Mouse (Mus musculus) hindbrain, embryonic 15.5 days (tissue): Measurements from ENCODE around the gene Olfr1254. TPM values are rescaled to one million over a fixed set of nuclear protein-coding genes. Genes with fewer than 3 reads are reported as not detected.

Experiments
- ATAC-seq: fragments of 200-750 bp; cut with Nextera tagmentation; 2 replicates; pipeline ENCODE4 v1.8.0; 2017; ENCODE audit warnings: low read depth, moderate number of reproducible peaks, moderate TSS enrichment; ENCODE audit not compliant: low FRiP score
- H3K27ac ChIP-seq: fragments of 300-500 bp; sonication (generic); replicated peaks from 2 replicates; pipeline ENCODE4 v1.5.1; 2015; ENCODE audit warnings: mild to moderate bottlenecking, inconsistent platforms
- H3K27me3 ChIP-seq: fragments of 300-500 bp; sonication (generic); 2 replicates; pipeline ENCODE4 v1.6.1; 2015; ENCODE audit warnings: control low read depth, inconsistent platforms
- H3K36me3 ChIP-seq: fragments of 300-500 bp; sonication (generic); 2 replicates; pipeline ENCODE4 v1.6.1; 2015; ENCODE audit warnings: control low read depth, inconsistent platforms
- H3K4me1 ChIP-seq: fragments of 300-500 bp; sonication (generic); replicated peaks from 2 replicates; pipeline ENCODE4 v1.6.1; 2015; ENCODE audit warnings: control low read depth, inconsistent platforms
- H3K4me2 ChIP-seq: fragments of 300-500 bp; sonication (generic); 2 replicates; pipeline ENCODE4 v1.6.1; 2015; ENCODE audit warnings: moderate library complexity, mild to moderate bottlenecking, inconsistent platforms
- H3K4me3 ChIP-seq: fragments of 300-500 bp; sonication (generic); 2 replicates; pipeline ENCODE4 v1.5.1; 2015; ENCODE audit warnings: mild to moderate bottlenecking, inconsistent platforms
- H3K9ac ChIP-seq: fragments of 300-500 bp; sonication (generic); 2 replicates; pipeline ENCODE4 v1.6.1; 2015; ENCODE audit warnings: inconsistent platforms
- H3K9me3 ChIP-seq: fragments of 300-500 bp; sonication (generic); 2 replicates; pipeline ENCODE4 v1.6.1; 2016; ENCODE audit warnings: control low read depth, inconsistent platforms
- WGBS: fragments of 180-500 bp; shearing (Covaris S2); methylation state at CpG from one replicate; pipeline ENCODE4 v1.1.7; 2015; 5-methylcytosine and 5-hydroxymethylcytosine counted together
- polyA plus RNA-seq: library from polyadenylated mRNA; unstranded; fragments of >200 nt; fragmentation: Nextera tagmentation; extraction: Ambion mirVana; gene quantifications from 2 replicates; pipeline ENCODE4 v1.2.1, GENCODE M21; 2015

The Olfr1254 gene
- not detected in 2 replicates for polyA plus RNA-seq

GRCm38 (mm10) chr2:89793519-89793918 lies at the start of gene Olfr1254:
TSS of gene Olfr1254 (minus strand) at chr2:89793619.
- no peak for ATAC-seq
- Histone ChIP-seq H3K36me3 (no peaks in the 10 kb centered on the region), H3K27ac (no peak within 1 kb of the TSS), H3K9ac (no peak within 1 kb of the TSS), H3K9me3 (no peaks in the 10 kb centered on the region), H3K4me1 (no peaks in the 10 kb centered on the region), H3K4me3 (no peak within 1 kb of the TSS), H3K4me2 (no peak within 1 kb of the TSS), H3K27me3 (no peaks in the 10 kb centered on the region)

GRCm38 (mm10) chr2:89841455-89841854 lies 48.0 kb upstream of the Olfr1254 start, which contains the start of gene Olfr1256:
TSS of gene Olfr1256 (minus strand) at chr2:89841555.
- no peak within 1 kb of the TSS for H3K4me2 ChIP-seq
- no peak within 1 kb of the TSS for H3K27ac ChIP-seq
- WGBS: 54% methylated on average over 2 of the region's 2 CpGs
- H3K36me3 ChIP-seq: no peaks in the 10 kb centered on the region
- no peak for ATAC-seq
- no peaks in the 10 kb centered on the region for H3K27me3 ChIP-seq
- H3K9me3 ChIP-seq: no peaks in the 10 kb centered on the region
- no peak within 1 kb of the TSS for H3K9ac ChIP-seq
- no peaks in the 10 kb centered on the region for H3K4me1 ChIP-seq
- H3K4me3 ChIP-seq: no peak within 1 kb of the TSS

GRCm38 (mm10) chr2:89820216-89820615 lies 26.8 kb upstream of the Olfr1254 start:
- no peaks in the 10 kb centered on the region for H3K27me3 ChIP-seq
- 84% methylated on average over 1 of the region's 1 CpGs for WGBS
- H3K9me3 ChIP-seq: no peaks in the 10 kb centered on the region
- no peaks in the 10 kb centered on the region for H3K4me1 ChIP-seq
- H3K27ac ChIP-seq: no peak overlapping the region
- no peaks in the 10 kb centered on the region for H3K36me3 ChIP-seq
- H3K4me2 ChIP-seq: no peak overlapping the region
- no peak for ATAC-seq
- H3K4me3 ChIP-seq: no peak overlapping the region
- H3K9ac ChIP-seq: no peak overlapping the region

GRCm38 (mm10) chr2:89811751-89812150 lies 18.3 kb upstream of the Olfr1254 start, which contains the start of gene Olfr1255:
TSS of gene Olfr1255 (plus strand) at chr2:89812051.
- Histone ChIP-seq H3K27ac (no peak within 1 kb of the TSS), H3K27me3 (no peaks in the 10 kb centered on the region), H3K9me3 (no peaks in the 10 kb centered on the region), H3K36me3 (no peaks in the 10 kb centered on the region), H3K4me3 (no peak within 1 kb of the TSS), H3K4me1 (no peaks in the 10 kb centered on the region), H3K9ac (no peak within 1 kb of the TSS), H3K4me2 (no peak within 1 kb of the TSS)
- no peak for ATAC-seq
- WGBS: 94% methylated on average over 3 of the region's 3 CpGs

- no peaks in the 10 kb centered on the region for H3K27me3 ChIP-seq
- H3K4me1 ChIP-seq: no peaks in the 10 kb centered on the region
- H3K4me2 ChIP-seq: no peak overlapping the region
- WGBS: 86% methylated on average over 2 of the region's 2 CpGs
- no peak overlapping the region for H3K4me3 ChIP-seq
- no peak for ATAC-seq
- no peaks in the 10 kb centered on the region for H3K36me3 ChIP-seq
- H3K9me3 ChIP-seq: no peaks in the 10 kb centered on the region
- H3K27ac ChIP-seq: no peak overlapping the region
- H3K9ac ChIP-seq: no peak overlapping the region
Observed at GRCm38 (mm10) chr2:89810751-89811150, 17.3 kb upstream of the Olfr1254 start.

- no peaks in the 10 kb centered on the region for H3K4me1 ChIP-seq
- no peak overlapping the region for H3K27ac ChIP-seq
- no peaks in the 10 kb centered on the region for H3K9me3 ChIP-seq
- H3K36me3 ChIP-seq: no peaks in the 10 kb centered on the region
- no peak overlapping the region for H3K9ac ChIP-seq
- no peaks in the 10 kb centered on the region for H3K27me3 ChIP-seq
- WGBS: 95% methylated on average over 3 of the region's 3 CpGs
- H3K4me3 ChIP-seq: no peak overlapping the region
- H3K4me2 ChIP-seq: no peak overlapping the region
- no peak for ATAC-seq
Observed at GRCm38 (mm10) chr2:89799583-89799982, 6.2 kb upstream of the Olfr1254 start.

- WGBS: 88% methylated on average over 1 of the region's 1 CpGs
- Histone ChIP-seq H3K4me2 (no peak within 1 kb of the TSS), H3K36me3 (no peaks in the 10 kb centered on the region), H3K9ac (no peak within 1 kb of the TSS), H3K9me3 (no peaks in the 10 kb centered on the region), H3K4me1 (no peaks in the 10 kb centered on the region), H3K27me3 (no peaks in the 10 kb centered on the region), H3K27ac (no peak within 1 kb of the TSS), H3K4me3 (no peak within 1 kb of the TSS)
- ATAC-seq: no peak
Observed at GRCm38 (mm10) chr2:89756990-89757389, 36.4 kb downstream of the Olfr1254 start, which contains the start of gene Olfr1253. TSS of gene Olfr1253 (minus strand) at chr2:89757090.

Other genes starting within 250 kb of the Olfr1254 start
- gene Olfr1245, start 215.2 kb downstream of the Olfr1254 start, polyA plus RNA-seq: not detected in 2 replicates
- gene Olfr1246, start 200.5 kb downstream of the Olfr1254 start, polyA plus RNA-seq: not detected in 2 replicates
- not detected in 2 replicates for gene Olfr1247, start 179.5 kb downstream of the Olfr1254 start, polyA plus RNA-seq
- gene Olfr1248, start 175.4 kb downstream of the Olfr1254 start, polyA plus RNA-seq: not detected in 2 replicates
- gene Olfr1249, start 158.6 kb downstream of the Olfr1254 start, polyA plus RNA-seq: not detected in 2 replicates
- not detected in 2 replicates for gene Olfr1250, start 132.2 kb downstream of the Olfr1254 start, polyA plus RNA-seq
- not detected in 2 replicates for gene Olfr1251, start 121.7 kb downstream of the Olfr1254 start, polyA plus RNA-seq
- gene Olfr1252, start 68.6 kb downstream of the Olfr1254 start, polyA plus RNA-seq: not detected in 2 replicates
- not detected in 2 replicates for gene Olfr1253, start 36.5 kb downstream of the Olfr1254 start, polyA plus RNA-seq
- gene Olfr1255, start 18.4 kb upstream of the Olfr1254 start, polyA plus RNA-seq: not detected in 2 replicates
- not detected in 2 replicates for gene Olfr1256, start 47.9 kb upstream of the Olfr1254 start, polyA plus RNA-seq
- 0.12 TPM in 1 of 2 replicates, not detected in the other for gene Olfr48, start 54.6 kb upstream of the Olfr1254 start, polyA plus RNA-seq
- not detected in 2 replicates for gene Olfr1257, start 84.8 kb upstream of the Olfr1254 start, polyA plus RNA-seq
- not detected in 2 replicates for gene Olfr1258, start 133.7 kb upstream of the Olfr1254 start, polyA plus RNA-seq
- not detected in 2 replicates for gene Olfr1259, start 155.0 kb upstream of the Olfr1254 start, polyA plus RNA-seq
- not detected in 2 replicates for gene Olfr1260, start 180.7 kb upstream of the Olfr1254 start, polyA plus RNA-seq
- gene Olfr1261, start 197.6 kb upstream of the Olfr1254 start, polyA plus RNA-seq: not detected in 2 replicates
- gene Olfr1262, start 206.5 kb upstream of the Olfr1254 start, polyA plus RNA-seq: not detected in 2 replicates
- not detected in 2 replicates for gene Olfr1263, start 218.5 kb upstream of the Olfr1254 start, polyA plus RNA-seq
- not detected in 2 replicates for gene Olfr1264, start 232.0 kb upstream of the Olfr1254 start, polyA plus RNA-seq
- not detected in 2 replicates for gene Olfr1265, start 241.7 kb upstream of the Olfr1254 start, polyA plus RNA-seq